Mouse (Mus musculus) gastrocnemius, postnatal 4 days (tissue): ENCODE measurements at regions not wholly inside any gene's neighbourhood (a gene's known extent, or its start where the extent isn't known, plus 50 kb on each side); places are given as distances from the start of the nearest gene placed in this dataset.

Source experiments
- DNase-seq, 2 experiments: peaks; one replicate each; pipeline ENCODE4 v3.0.0; 2021 to 2022; ENCODE audit warnings: low spot score in 2 of 2, mixed read lengths in 2 of 2

DNA sequence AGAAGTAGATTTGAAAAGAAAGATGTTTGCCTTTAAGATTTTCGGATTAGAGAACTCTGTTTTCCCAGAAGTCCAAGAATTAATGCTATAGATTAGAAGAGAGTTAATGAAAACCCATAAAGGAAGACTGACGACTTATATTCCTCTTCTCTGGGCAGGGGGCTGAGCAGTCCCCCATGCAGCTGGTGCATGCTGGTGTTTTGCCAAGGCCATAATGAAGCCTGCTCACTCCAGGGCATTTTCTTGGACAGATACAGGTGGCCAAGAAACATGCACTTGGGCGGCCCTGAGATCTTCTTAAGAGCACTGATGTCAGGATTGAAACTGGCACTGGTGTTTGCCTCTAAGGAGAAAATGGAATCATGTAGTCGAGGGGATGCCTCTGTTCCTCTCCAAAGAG lies 233.6 kb upstream of the Tmem161b start:
- no peak for DNase-seq

DNA sequence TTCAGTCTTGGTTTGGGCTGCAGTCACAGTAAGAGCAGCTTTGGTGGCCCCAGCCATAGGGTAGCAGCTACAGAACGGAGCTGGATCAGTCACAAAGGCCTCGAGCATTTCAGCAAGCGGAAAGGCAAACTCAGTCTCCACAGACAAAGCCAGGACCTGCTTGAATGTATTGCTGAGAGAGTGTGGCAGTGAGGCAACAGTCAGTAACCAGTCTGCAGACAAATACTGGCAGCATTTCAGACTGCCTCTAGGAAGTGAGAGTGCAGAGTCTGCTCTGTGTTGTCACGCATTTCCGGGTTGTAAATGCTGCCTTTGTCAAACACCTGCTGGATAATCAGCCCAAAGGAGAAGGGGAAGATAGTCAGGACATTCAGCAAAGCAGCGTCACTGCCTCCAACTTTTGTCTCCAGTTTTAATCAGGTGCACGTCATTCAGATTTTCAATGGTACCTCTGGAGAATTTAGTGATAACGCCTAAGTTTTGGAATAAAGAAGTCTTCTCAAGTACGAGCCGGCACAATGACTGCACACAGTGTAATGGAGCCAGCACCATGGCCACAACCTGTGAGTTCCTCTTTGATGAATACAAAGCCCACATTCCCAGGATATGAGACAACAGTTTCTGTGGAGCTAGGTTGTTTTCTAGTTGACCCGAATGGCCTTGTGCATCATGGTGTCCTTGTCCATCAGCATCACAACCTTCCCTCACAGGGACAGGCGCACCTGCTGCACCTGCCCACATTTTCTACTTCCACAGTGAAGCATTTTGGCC lies 224.3 kb upstream of the Tmem161b start:
- no peak for DNase-seq

DNA sequence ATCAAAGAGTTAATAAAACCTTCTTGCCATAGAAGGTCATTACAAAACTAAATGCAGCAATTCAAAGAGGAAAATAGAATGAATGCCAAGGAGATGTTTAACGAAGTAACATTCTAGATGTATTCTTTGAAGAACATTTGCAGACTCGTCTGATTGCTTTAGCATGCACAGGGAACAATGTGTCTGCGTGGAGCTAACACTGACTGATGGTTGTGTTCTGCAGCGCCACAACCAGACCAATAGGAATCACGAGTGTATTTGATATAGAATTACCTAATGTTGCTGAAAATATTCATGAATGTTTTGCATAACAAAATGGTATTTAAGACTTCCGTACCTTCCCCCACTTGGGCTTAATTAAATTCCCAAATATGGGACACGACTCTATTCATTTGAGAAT lies 200.3 kb upstream of the Tmem161b start:
- DNase-seq, result no peak

DNA sequence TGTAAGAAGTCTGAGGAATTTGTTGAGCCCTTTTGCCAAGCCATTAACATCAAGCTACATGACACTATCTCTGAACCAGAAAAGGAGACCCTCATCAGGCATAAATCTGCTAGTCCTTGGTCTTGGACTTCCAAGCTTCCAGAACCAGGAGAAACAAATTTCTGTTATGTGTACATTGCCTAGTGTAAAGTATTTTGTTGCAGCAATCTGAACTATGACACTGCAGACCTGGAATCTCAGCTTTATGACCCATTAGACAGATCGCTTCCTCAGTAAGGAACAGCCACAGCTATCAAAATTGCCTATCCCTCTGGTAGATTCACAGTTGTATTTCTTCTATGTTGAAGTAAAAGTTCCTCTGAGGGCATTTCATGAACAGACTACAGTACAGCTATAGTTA lies 199.1 kb upstream of the Tmem161b start:
- DNase-seq, result no peak

DNA sequence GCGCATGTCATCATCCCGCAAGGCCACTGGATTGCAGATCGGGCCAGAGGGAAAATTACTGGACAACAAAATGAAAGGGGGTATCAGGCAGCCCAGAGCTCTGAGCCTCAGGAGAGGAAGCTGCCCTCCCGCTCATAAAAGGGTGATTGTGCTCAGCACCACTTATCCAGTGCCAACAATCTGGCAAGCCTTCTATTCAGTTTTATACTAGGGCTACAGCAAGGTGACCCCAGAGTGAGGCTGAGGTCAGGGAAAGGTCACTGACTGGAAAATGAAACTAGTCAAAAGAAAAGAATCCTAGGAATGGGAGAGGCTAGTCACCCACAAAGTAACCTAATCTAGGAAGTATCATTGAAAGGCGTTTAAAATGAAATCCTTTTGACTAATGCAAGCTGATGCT lies 198.5 kb upstream of the Tmem161b start:
- DNase-seq, result no peak

DNA sequence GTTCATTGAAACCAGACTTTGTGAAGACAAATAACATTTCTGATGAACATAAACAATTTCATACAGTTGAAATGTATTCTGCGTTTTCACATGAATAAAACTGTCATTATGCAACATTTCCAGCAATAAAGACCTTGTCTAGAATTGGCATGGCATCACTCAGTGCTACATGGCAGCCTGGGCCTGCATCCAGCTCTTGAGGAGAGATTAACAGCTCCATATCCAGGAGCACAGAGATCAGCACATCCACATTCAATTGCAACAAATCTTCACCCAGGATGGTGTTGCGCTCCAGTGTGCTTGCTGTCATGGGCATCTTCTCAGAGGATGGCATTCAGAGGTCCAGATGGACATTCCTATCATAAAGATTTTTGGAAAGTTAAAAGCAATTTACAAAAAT lies 196.7 kb upstream of the Tmem161b start:
- no peak for DNase-seq

DNA sequence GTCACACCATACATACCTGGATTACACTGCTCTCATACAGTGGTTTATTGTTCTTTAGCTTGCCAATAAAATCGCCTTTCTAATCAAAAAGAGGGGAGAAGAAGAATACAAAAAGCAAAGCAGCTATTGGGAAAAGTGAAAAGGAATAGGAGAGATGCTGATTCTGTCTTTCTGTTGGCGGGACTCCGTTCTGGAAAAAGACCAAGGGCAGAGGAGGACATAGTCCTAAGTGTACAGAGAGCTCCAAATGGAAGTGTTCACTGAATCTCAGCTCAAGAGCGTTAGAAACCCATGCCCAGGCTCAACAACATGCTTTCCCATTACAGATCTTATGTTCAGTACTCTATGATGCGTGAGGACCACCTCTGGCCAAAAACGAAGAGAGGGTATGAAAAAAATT lies 174.4 kb upstream of the Tmem161b start:
- no peak for DNase-seq

DNA sequence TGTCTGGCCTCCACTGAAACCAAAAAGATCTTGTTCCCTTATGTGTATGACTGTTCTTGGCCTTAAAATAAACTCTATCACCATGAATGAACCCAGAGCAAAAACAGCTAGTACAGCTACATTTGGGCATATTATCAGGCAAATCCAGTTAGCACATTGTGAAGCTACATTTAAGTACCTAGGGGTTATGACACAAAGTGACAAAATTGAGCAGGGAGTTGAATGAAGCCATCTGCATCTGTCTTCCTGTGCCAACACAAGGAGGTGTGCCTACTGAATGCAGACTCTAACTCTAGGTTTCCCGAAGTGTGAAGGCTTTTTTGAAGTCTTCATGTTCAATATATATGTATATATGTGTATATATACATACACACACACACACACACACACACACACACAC lies 169.9 kb upstream of the Tmem161b start:
- DNase-seq, result no peak

DNA sequence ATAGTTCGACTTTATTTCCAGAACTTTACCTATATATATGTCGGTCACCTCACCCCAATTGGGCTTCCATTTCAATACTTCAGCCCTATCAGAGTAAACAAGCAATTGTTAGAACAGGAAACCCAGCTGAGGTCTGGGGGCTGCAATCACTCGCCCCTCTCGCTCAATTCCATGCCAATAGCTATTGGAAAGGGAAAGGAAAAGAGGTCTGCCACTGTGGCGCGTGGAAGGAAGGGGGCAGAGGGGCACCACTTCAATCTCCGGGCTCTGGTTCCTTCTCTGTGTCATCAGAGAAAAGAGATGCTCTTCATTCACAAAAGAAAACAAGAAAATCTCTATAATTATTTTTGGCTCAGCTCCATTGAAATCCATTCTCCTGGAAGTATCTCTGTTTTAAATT lies 167.1 kb upstream of the Tmem161b start:
- no peak for DNase-seq

DNA sequence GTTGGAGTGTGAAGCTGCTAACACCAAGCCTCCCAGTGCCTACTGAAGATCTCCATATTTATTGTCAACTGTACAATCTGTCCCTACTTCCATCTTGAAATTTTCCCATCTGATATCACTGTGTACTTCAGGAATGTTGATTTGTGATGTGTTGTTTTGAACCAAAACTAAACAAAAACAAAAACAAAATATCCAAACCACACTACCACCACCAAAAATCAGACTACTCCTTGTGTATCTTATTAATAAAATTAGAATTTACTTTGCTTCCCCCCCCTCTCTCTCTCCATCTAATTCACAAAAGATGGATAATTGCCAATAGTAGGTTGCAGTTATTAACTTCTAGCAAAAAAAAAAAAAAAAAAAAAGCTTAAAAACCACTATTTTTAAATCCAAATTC lies 166.5 kb upstream of the Tmem161b start:
- DNase-seq, result no peak

DNA sequence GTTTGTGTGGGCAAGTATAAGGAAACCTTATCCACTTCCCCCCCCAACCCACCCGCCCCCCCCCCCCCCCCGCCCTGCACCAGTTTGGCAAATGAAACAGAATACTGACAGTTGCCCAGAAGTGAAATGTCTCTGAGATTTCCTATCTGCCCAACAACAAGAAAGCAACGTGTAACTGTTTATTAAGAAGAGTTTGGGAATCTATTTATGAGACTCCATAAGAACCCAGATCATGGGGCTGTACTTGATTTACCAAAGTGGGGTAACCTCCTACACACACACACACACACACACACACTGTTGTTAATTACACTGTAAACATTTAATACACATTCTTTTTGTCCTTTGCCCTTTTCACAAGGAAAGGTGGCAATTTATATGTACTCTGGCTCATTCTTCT lies 165.6 kb upstream of the Tmem161b start:
- DNase-seq, result no peak

DNA sequence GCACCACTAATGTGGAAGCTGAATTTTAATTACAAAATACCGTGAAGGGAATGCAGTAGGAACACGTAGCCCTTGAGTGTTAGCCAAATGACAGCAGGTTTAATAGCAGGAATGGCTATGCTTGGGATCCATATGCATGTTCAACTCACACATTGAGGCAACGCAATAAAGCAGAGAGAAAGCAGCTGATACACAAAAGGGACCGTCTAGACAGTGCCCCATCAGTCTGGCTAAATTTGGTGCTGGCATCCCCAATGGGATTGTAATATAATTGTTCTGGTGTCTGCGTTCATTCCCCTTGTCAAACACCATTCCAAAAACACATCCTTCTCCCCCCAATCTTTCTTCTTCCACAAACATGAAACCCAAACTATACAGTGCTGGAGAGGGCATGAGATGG lies 165.1 kb upstream of the Tmem161b start:
- no peak for DNase-seq

DNA sequence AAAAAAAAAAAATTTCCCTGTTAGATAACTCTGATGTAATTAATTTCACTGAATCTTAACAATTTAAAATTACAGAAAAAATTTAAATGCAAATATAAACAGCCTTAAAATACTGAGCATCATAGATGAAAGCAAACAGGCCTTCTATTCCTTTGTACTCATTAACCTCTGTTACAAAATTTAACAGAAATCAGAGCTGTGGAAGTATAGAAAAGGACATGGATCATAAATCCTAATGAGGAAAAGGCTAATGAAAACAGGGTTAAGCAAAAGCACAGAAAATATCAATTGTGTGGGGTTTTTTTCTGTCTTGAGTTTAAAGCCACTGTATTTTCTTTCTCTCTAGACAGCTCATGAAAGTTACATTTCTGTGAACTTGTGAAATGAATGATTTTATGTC lies 164.6 kb upstream of the Tmem161b start:
- DNase-seq, result no peak

DNA sequence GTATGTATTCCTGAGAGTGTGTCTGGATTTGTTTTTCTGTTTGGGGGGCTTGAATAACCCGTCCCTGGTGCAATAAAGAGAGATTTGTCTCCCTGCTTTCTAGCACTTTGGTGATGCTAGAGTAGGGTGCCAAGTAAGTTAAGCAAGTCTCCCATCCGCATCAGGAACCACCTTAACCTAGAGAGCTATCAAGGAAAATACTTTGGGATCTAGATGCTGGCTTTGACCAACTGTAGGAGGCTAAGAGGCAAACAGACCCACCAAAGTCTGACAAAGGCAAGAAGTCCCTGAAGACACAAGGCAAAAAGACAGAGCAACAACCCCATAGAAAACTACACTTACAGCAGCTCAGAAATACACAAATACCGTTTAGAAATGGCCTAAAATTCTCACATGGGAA lies 163.8 kb upstream of the Tmem161b start:
- no peak for DNase-seq

DNA sequence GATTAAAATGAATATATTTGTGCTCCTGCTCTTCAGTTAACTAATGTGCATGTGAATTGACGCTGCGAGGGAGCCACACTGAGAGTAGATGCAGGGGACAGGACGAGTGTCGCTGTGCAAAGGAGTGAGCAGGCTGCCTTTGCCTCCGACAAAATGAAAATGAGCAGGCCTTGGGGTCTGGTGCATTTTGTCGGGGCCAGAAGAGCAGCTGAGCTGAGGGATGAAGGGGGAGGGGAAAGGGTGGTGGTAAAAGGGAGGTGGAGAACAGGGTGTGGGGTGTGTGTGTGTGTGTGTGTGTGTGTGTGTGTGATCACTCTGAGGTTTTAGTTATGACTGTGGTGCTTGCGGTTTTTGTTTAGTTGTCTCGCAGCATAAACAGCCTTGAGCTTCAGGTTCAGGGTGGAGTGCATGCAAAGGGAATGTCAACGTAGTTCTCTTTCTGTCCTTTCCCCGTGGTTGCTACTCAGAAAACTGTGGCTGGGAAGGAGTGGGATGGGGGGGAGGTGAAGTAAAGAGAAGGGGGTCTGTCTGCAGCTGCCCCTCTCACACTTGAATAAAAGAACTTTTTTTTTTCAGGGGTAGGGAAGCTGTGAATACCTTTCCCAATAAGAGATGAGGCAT lies 163.0 kb upstream of the Tmem161b start:
- no peak for DNase-seq

DNA sequence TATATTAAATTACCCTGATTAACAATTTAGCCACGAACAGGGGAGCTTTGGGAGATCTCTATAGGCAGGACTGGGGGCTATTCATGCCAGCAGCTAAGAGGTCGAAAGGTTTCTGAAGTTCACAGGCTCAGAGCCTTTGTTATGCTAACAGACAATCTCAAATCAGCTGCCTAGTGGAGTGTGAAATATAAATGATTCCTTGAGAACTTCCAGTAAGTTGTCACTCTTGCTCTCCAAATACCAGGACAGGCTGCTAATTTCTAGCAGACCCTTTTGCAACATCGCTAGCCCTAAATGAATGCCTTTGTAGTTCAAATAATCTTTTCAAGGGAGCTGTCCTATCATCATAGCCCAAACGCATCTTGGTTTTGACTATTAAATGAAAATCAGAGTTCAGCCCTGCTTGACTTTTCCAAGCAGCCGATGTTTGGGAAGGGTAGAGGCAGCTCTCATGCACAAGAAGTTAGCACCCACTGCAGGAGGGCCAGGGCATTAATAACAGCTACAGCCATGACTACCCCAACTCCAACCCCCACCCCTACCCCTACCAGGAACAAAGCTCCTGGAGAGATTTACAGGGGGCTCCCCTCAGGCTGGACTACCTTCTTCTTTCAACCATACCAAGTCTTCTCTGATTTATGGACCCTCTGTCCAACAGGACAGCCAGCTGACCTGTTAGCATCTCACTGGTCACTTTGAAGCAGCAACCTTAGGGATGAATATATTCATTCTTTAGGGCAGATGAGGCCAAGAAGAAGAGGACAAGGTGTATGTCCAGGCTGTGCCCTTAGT lies 162.2 kb upstream of the Tmem161b start:
- no peak for DNase-seq

DNA sequence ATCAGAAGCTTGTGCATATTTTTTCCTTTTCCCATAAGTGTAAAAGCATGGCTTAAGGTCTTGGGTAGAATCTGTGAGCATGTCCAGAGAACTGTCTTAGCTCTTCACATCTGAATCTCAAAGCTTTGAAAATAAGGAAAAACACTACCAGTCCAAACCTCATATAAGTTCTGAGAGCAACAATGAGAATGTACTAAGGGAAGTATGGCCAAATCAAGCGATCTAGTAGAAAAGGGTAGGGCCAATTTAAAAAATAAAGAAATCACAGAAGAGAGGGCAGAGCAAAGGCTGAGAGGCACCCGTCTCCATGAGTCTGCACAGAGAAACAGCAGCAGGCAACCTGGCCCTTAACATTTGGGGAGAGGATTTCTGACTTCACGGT lies 161.7 kb upstream of the Tmem161b start:
- DNase-seq, result no peak

DNA sequence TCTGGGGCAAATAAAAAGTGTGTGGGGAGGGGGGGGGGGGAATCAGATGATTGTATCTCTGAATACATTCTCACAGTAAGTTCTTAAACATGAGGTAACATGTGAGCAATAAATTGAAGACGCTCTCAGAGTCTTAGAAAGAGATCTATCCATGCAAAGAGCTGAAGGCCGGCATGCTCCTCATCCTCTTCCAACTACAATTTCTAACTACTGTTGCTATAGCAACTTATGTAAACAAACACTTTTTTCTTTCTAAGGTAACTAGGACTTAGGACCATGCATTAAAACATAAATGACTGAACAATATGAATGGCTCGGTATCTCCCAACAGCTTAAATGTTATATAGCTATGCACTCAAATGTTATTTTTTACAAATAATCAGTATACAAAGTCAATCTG lies 161.2 kb upstream of the Tmem161b start:
- no peak for DNase-seq

DNA sequence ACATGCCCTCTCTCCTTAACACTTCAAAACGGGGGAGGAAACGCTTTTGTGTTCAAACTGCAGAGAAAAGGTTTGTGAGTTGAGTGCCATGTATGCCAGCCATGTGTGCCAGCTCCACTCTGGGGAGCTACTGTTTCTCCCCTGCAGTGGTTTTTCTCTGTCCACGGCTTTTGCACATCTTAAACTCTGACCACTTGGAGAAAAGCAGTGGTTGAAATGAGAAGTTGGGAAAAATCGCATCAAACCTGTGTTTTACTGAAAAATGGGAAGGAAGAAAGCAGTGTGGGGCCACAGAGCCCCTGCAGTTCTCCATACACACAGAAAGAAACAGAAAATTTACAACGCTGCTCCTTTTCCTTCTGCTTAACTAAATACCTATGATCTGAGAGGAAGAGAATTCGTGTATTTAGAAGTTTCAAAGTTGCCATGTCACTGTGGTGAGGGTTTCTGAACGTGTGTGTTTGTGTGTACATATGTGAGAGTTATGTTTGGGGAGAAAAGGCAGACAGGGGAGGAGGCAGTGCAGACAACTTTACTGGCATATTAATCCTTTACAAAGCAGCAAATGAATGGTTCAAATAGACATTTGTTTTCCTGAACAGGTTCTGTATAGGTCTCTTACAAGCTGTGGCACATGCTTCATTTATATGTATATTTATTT lies 160.1 kb upstream of the Tmem161b start:
- no peak for DNase-seq

DNA sequence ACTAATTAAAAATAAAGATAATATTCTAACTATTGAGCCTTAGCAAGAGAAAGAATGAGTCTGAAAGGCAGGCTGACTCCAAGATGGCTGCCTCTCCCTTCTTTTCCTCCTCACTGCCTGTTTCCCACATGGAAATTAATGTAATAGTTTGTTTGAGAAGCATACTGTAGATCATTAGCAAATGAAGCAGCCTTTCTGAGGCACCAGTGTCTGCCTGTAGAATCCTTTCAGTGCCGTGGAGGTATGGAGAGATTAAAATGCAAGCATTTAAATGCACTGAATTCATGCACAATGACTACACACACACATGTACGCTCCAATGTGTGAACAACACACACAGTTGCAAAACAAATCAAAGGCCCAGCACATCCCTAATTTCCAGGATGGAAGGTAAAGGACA lies 159.5 kb upstream of the Tmem161b start:
- no peak for DNase-seq

DNA sequence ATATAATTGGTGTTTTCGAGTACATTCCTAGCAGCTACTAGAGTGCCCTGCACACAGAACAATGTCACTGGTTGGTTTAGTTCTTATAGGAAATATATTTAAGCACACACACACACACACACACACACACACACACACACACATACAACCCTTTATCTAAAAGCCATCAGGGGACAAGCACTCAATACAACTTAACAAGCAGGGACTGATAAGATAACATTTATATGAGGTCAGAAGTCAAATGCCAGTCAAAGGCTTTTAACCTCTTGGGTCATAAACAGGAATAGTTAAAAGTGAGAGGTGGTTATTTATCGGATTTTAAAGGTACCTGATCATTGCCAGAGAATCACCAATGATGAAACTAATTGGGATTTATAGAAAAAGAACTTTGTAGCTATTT lies 158.7 kb upstream of the Tmem161b start:
- DNase-seq, result no peak
